15 mouse cellular contexts compared by ENCODE assay signal in the genomic region with DNA sequence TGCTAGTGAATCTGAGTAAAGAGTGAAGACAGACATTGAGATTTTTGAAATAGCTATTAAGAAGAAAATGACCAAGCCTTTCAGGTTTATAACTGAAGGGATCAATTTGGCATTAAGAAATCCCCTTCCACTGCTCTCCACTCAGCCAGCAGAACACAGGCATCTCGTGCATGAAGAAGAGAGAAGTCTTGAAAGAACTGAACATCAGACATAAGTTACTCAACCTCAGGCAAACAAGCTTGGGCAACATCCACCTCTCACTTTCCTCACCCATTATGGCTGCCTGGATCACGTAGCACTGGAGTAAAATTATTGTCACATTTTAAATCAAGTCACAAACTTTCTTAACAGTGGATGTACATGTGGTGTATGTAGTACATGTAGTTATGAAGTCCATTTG.
"Had no signal": no experiment of that assay in that cellular context is flagged by ENCODE, and none has a peak within 500 bp of the region (broad histone marks: within the 10 kb centered on the region; RNA-seq: fewer than 3 reads in every experiment).

No protein-coding gene starts in this region.

- ATAC-seq: hindbrain, embryonic 16.5 days; inflammation-experienced regulatory T-cells, adult 6 months; intestine, embryonic 15.5 days; intestine, postnatal 0 days had no signal

- DNase-seq: gastrocnemius, postnatal 14 days; gastrocnemius, postnatal 36 days; heart, adult 18-20 months; heart, postnatal 10 days; heart, postnatal 4 days; kidney, adult 18-20 months; kidney, adult 8-10 months; kidney, postnatal 10 days; kidney, postnatal 25 days; kidney, postnatal 4 days; liver had no signal
